Mouse (Mus musculus): Measurements from ENCODE around the gene Gdap1l1. TPM values are rescaled to one million over a fixed set of nuclear protein-coding genes. Genes with fewer than 3 reads are reported as not detected.

The Gdap1l1 gene
- 126 and 128 TPM in 2 replicates for polyA plus RNA-seq (2012; rRNA removed)

DNA sequence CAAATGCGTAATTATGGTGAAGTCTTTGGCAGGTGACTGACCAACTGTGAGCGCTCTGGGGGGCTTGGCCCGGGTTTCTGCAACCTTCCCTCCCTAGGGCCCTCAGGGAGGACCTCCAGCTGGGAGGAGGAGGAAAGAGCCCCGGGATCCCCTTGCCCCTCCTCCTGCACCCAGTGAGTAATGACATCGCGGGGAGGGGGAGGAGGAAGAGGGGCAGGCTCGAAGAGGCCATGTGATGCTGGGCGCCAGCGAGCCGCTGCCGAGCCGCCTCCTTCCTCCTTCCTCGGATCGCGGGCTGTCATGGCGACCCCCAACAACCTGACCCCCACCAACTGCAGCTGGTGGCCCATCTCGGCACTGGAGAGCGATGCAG lies at the start of gene Gdap1l1:
TSS of gene Gdap1l1 (plus strand) at position 231 of the 373 bp plus-strand sequence.
- WGBS, result under 1% methylated on average over 18 of the region's 18 CpGs
- H3K27me3 ChIP-seq (ENCODE audit: control insufficient read depth, insufficient read depth, low read length), result no peaks in the 10 kb centered on the region
- peak; percentile 75 for TF ChIP-seq POLR2A (IDR thresholded peaks at IDR 0.05; ENCODE audit: borderline replicate concordance, insufficient read depth, low read length)
- TF ChIP-seq CTCF (IDR thresholded peaks at IDR 0.05; ENCODE audit: borderline replicate concordance, insufficient read depth, low read depth, low read length), result no peak
- peak; percentile 84 to 86 for DNase-seq
- peaks cover 38% of the 10 kb centered on the region for H3K4me1 ChIP-seq (ENCODE audit: control insufficient read depth, insufficient read depth, low read length)
- peak within 1 kb of the TSS; percentile 85 for H3K27ac ChIP-seq (ENCODE audit: insufficient read depth, low read length)
- H3K4me3 ChIP-seq (replicated peaks; ENCODE audit: insufficient read depth, low read depth, low read length), result peak within 1 kb of the TSS; percentile 90

DNA sequence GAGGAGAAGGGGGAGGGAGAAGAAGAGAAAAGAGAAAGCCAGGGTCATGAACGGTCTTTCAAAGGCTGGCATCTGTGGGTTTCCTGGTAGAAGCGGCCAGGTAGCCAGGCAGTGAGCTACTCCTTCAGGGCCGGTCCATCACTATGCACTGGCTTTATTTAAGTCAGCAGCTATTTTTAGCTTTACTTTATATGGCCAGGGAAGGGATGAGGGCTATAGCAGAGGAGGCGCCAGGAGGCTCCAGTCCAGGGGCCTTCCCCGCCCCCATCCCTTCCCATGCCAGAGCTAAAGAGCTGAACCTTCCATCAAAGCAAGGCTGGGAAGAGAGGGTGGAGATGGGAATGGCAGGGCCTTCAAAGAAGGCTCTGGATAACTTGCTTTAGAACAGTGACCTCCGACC lies 45.8 kb upstream of the Gdap1l1 start:
- no peak overlapping the region for H3K27ac ChIP-seq (ENCODE audit: insufficient read depth, low read length)
- H3K4me1 ChIP-seq (ENCODE audit: control insufficient read depth, insufficient read depth, low read length), result no peaks in the 10 kb centered on the region
- H3K4me3 ChIP-seq (replicated peaks; ENCODE audit: insufficient read depth, low read depth, low read length), result no peak overlapping the region
- no peak for DNase-seq
- no peak for TF ChIP-seq POLR2A (IDR thresholded peaks at IDR 0.05; ENCODE audit: borderline replicate concordance, insufficient read depth, low read length)
- TF ChIP-seq CTCF (IDR thresholded peaks at IDR 0.05; ENCODE audit: borderline replicate concordance, insufficient read depth, low read depth, low read length), result no peak
- H3K27me3 ChIP-seq (ENCODE audit: control insufficient read depth, insufficient read depth, low read length), result no peaks in the 10 kb centered on the region
- 61% methylated on average over 6 of the region's 6 CpGs for WGBS

DNA sequence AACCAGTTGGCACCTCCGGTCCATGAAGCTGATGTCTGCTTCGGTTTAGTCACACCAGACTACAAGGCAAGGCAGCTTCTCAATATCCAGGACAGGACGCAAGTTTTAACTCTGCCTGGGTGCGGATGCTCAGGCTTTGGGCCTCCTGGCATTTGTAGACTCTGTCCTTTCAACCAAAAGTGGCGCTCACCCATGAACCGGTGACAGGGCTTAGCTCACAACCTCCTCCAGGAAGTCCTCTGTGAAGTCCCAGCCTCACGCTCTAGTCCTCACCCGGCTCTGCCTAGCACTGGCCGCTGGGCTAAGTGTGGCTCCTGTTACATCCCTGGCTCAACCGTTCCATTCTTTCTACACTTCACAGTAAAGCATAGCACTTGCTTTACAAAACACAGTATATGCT lies 45.0 kb upstream of the Gdap1l1 start:
- no peak for DNase-seq

DNA sequence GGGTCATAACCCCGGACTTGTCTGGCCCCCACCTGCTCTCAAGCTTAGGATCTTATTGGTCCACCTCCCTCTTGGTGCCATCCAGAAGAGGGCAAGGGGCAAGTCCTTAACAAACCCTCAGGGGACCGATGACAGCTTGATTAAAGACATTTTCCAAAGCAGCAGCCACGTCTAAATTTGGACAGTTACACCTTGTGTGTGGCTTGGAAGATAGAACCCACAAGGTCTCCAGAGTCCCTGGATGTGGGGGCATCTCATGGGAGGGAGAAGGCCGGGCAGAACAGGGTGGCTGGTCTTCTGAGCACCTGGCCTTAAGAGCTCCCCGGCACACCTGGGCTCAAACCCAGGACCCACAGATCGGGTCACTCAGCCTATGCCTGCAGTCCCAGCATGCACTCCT lies 44.3 kb upstream of the Gdap1l1 start:
- Histone ChIP-seq H3K4me3 (replicated peaks; ENCODE audit: insufficient read depth, low read depth, low read length) (no peak overlapping the region), H3K27ac (ENCODE audit: insufficient read depth, low read length) (no peak overlapping the region), H3K4me1 (ENCODE audit: control insufficient read depth, insufficient read depth, low read length) (no peaks in the 10 kb centered on the region), H3K27me3 (ENCODE audit: control insufficient read depth, insufficient read depth, low read length) (no peaks in the 10 kb centered on the region)
- DNase-seq, result no peak
- TF ChIP-seq CTCF (IDR thresholded peaks at IDR 0.05; ENCODE audit: borderline replicate concordance, insufficient read depth, low read depth, low read length) (no peak), POLR2A (IDR thresholded peaks at IDR 0.05; ENCODE audit: borderline replicate concordance, insufficient read depth, low read length) (no peak)
- WGBS, result 64% methylated on average over 6 of the region's 6 CpGs

More for the DNA sequence above, 45.0 kb upstream of the Gdap1l1 start:
- TF ChIP-seq CTCF (IDR thresholded peaks at IDR 0.05; ENCODE audit: borderline replicate concordance, insufficient read depth, low read depth, low read length) (no peak), POLR2A (IDR thresholded peaks at IDR 0.05; ENCODE audit: borderline replicate concordance, insufficient read depth, low read length) (no peak)
- Histone ChIP-seq H3K27me3 (ENCODE audit: control insufficient read depth, insufficient read depth, low read length) (no peaks in the 10 kb centered on the region), H3K27ac (ENCODE audit: insufficient read depth, low read length) (no peak overlapping the region), H3K4me3 (replicated peaks; ENCODE audit: insufficient read depth, low read depth, low read length) (no peak overlapping the region), H3K4me1 (ENCODE audit: control insufficient read depth, insufficient read depth, low read length) (no peaks in the 10 kb centered on the region)
- 85% methylated on average over 10 of the region's 10 CpGs for WGBS

DNA sequence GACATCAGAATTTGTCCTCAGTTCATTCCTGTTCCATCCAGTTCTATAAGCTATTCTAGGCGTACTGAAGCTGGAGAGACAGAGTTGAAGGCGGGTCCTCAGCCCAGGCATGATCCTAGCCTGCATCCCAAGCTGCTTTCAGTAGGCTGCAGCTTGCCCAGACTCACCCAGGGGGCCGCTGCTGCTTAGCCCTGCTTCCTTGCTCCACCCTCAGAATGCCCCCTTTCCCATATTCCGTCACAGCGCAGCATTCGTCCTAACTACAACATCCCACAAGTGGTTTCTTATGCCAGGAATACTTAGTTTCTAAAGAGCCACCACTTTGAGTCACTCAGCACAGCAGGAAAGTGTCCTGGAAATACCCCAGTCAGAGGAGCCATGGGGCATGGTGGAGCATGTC lies 43.3 kb upstream of the Gdap1l1 start:
- H3K4me3 ChIP-seq (replicated peaks; ENCODE audit: insufficient read depth, low read depth, low read length), result no peak overlapping the region

GRCm38 (mm10) chr2:163397071-163397470 lies 41.2 kb upstream of the Gdap1l1 start:
- no peak overlapping the region for H3K27ac ChIP-seq (ENCODE audit: insufficient read depth, low read length)
- 83% methylated on average over 19 of the region's 19 CpGs for WGBS
- no peaks in the 10 kb centered on the region for H3K4me1 ChIP-seq (ENCODE audit: control insufficient read depth, insufficient read depth, low read length)
- no peak for DNase-seq
- TF ChIP-seq CTCF (IDR thresholded peaks at IDR 0.05; ENCODE audit: borderline replicate concordance, insufficient read depth, low read depth, low read length) (no peak), POLR2A (IDR thresholded peaks at IDR 0.05; ENCODE audit: borderline replicate concordance, insufficient read depth, low read length) (no peak)
- no peaks in the 10 kb centered on the region for H3K27me3 ChIP-seq (ENCODE audit: control insufficient read depth, insufficient read depth, low read length)
- no peak overlapping the region for H3K4me3 ChIP-seq (replicated peaks; ENCODE audit: insufficient read depth, low read depth, low read length)

More for the DNA sequence above, 43.3 kb upstream of the Gdap1l1 start:
- Histone ChIP-seq H3K27ac (ENCODE audit: insufficient read depth, low read length) (no peak overlapping the region), H3K27me3 (ENCODE audit: control insufficient read depth, insufficient read depth, low read length) (no peaks in the 10 kb centered on the region), H3K4me1 (ENCODE audit: control insufficient read depth, insufficient read depth, low read length) (no peaks in the 10 kb centered on the region)
- no peak for TF ChIP-seq CTCF (IDR thresholded peaks at IDR 0.05; ENCODE audit: borderline replicate concordance, insufficient read depth, low read depth, low read length)
- TF ChIP-seq POLR2A (IDR thresholded peaks at IDR 0.05; ENCODE audit: borderline replicate concordance, insufficient read depth, low read length), result no peak
- WGBS, result 54% methylated on average over 6 of the region's 6 CpGs
- DNase-seq, result no peak

GRCm38 (mm10) chr2:163397905-163398304 lies 40.4 kb upstream of the Gdap1l1 start, which contains the start of gene Jph2:
TSS of gene Jph2 (minus strand) at chr2:163397993.
- Histone ChIP-seq H3K4me1 (ENCODE audit: control insufficient read depth, insufficient read depth, low read length) (no peaks in the 10 kb centered on the region), H3K4me3 (replicated peaks; ENCODE audit: insufficient read depth, low read depth, low read length) (no peak within 1 kb of the TSS), H3K27me3 (ENCODE audit: control insufficient read depth, insufficient read depth, low read length) (no peaks in the 10 kb centered on the region), H3K27ac (ENCODE audit: insufficient read depth, low read length) (no peak within 1 kb of the TSS)
- TF ChIP-seq CTCF (IDR thresholded peaks at IDR 0.05; ENCODE audit: borderline replicate concordance, insufficient read depth, low read depth, low read length) (no peak), POLR2A (IDR thresholded peaks at IDR 0.05; ENCODE audit: borderline replicate concordance, insufficient read depth, low read length) (no peak)
- WGBS, result 19% methylated on average over 10 of the region's 10 CpGs
- DNase-seq, result no peak

- no peak overlapping the region for H3K4me3 ChIP-seq (replicated peaks; ENCODE audit: insufficient read depth, low read depth, low read length)
- TF ChIP-seq POLR2A (IDR thresholded peaks at IDR 0.05; ENCODE audit: borderline replicate concordance, insufficient read depth, low read length) (no peak), CTCF (IDR thresholded peaks at IDR 0.05; ENCODE audit: borderline replicate concordance, insufficient read depth, low read depth, low read length) (no peak)
- WGBS, result 87% methylated on average over 4 of the region's 4 CpGs
- DNase-seq, result no peak
- H3K27ac ChIP-seq (ENCODE audit: insufficient read depth, low read length), result no peak overlapping the region
- no peaks in the 10 kb centered on the region for H3K27me3 ChIP-seq (ENCODE audit: control insufficient read depth, insufficient read depth, low read length)
- no peaks in the 10 kb centered on the region for H3K4me1 ChIP-seq (ENCODE audit: control insufficient read depth, insufficient read depth, low read length)
Observed at GRCm38 (mm10) chr2:163398770-163399169, 39.5 kb upstream of the Gdap1l1 start.
